Mouse (Mus musculus): ENCODE results near the gene Bag5. TPM values are rescaled to one million over a fixed set of nuclear protein-coding genes. Genes with fewer than 3 reads are reported as not detected.
A peak's percentile ranks its signal among the peaks of the same experiment; 100 is the strongest.
"Not testable (repeated sequence)": the region's sequence is repeated elsewhere in the genome, so short reads cannot be mapped to it uniquely, and the experiment has no call there.

The Bag5 gene
- polyA plus RNA-seq, 1 experiment: 20.6 TPM

DNA sequence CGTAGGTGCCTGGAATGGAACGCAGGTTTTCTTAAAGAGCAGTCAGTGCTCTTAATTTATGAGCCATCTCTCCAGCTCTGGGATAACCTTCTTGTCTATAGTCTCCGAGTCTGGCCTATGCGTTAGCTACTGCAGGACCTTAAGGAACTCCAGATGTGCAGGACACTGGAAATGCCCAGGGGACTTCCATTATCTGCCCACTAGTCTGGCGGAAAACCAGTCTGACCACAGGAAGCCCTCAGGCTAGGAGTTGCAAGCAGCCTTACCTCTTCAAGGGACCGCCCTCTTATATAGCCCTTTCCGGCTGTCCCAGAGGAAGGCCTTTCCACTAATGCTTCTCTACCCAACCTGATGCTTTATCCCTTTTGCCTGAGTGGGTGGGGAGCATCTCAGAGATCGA, 28.3 kb upstream of the Bag5 start:
- TF ChIP-seq MAX (IDR thresholded peaks at IDR 0.05) (no peak), FOSL1 (IDR thresholded peaks at IDR 0.05; ENCODE audit: insufficient read depth, low read length, poor library complexity, severe bottlenecking) (no peak), CEBPB (IDR thresholded peaks at IDR 0.05; ENCODE audit: low read depth) (no peak), MYOD1 (IDR thresholded peaks at IDR 0.05; ENCODE audit: control insufficient read depth, insufficient read length, low read depth) (no peak), MYOG (IDR thresholded peaks at IDR 0.05; ENCODE audit: control insufficient read depth, extremely low read depth, insufficient read length) (no peak), USF1 (IDR thresholded peaks at IDR 0.05; ENCODE audit: low read depth) (no peak), CTCF (IDR thresholded peaks at IDR 0.05; ENCODE audit: control insufficient read depth, insufficient read depth, insufficient read length) (no peak)
- H3K79me2 ChIP-seq (ENCODE audit: control insufficient read depth, insufficient read depth): no peaks in the 10 kb centered on the region
- no peaks in the 10 kb centered on the region for H3K79me3 ChIP-seq (ENCODE audit: low read depth)

DNA sequence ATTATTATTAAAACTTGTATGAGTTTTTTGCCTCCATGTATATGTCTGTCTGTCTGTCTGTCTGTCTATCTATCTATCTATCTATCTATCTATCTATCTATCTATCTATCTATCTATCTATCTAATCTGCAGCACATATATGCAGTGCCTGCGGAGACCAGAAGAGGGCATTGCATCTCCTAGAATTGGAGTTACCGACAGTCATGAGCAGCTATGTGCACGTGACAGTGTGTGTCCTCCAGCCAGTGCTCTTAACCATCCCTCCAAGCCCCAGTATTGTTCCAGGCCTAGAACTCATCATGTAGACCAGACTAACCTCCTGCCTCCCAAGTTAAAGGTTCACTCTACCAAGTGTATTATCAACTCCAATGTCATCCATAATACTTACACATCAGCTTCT, 25.7 kb upstream of the Bag5 start:
- Histone ChIP-seq H3K27me3 (ENCODE audit: control insufficient read depth, insufficient read depth, insufficient read length) (no peaks in the 10 kb centered on the region), H3ac (ENCODE audit: control insufficient read depth, insufficient read length, low read depth) (no peak overlapping the region), H3K36me3 (ENCODE audit: control insufficient read depth, insufficient read depth) (no peaks in the 10 kb centered on the region), H3K79me2 (ENCODE audit: control insufficient read depth, insufficient read depth) (no peaks in the 10 kb centered on the region), H3K79me3 (ENCODE audit: low read depth) (no peaks in the 10 kb centered on the region), H3K4me3 (ENCODE audit: insufficient read depth, poor library complexity, severe bottlenecking) (no peak overlapping the region)
- TF ChIP-seq CTCF (IDR thresholded peaks at IDR 0.05; ENCODE audit: control insufficient read depth, insufficient read depth, insufficient read length): peak; percentile 35
- TF ChIP-seq USF1 (IDR thresholded peaks at IDR 0.05; ENCODE audit: low read depth): peak; percentile 77
- TF ChIP-seq MYOD1 (IDR thresholded peaks at IDR 0.05; ENCODE audit: control insufficient read depth, insufficient read length, low read depth): no peak

More for the DNA sequence above, 28.3 kb upstream of the Bag5 start:
- no peak overlapping the region for H3ac ChIP-seq (ENCODE audit: control insufficient read depth, insufficient read length, low read depth)
- H3K27me3 ChIP-seq (ENCODE audit: control insufficient read depth, insufficient read depth, insufficient read length): no peaks in the 10 kb centered on the region
- no peak overlapping the region for H3K4me3 ChIP-seq (ENCODE audit: insufficient read depth, poor library complexity, severe bottlenecking)
- H3K36me3 ChIP-seq (ENCODE audit: control insufficient read depth, insufficient read depth): no peaks in the 10 kb centered on the region

DNA sequence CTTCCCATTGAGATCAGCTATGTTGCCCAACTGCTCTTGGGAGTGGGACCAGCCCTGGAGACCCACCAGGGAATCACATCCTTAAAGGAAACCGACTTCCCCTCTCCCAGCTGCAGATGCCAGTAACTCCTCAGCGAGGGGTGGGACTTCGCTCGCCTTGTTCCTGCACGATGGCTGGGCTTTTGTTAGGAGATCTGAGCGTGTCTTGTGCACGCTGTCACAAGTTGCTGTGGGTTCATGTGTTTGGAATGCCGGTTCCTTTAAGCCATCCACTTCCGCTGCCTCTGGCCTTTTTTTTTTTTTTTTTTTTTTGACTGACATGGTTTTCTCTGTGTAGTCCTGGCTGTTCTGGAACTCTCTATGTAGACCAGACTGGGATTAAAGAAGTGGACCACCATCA, 24.3 kb upstream of the Bag5 start:
- no peaks in the 10 kb centered on the region for H3K79me2 ChIP-seq (ENCODE audit: control insufficient read depth, insufficient read depth)
- H3K79me3 ChIP-seq (ENCODE audit: low read depth): no peaks in the 10 kb centered on the region
- no peak overlapping the region for H3ac ChIP-seq (ENCODE audit: control insufficient read depth, insufficient read length, low read depth)
- H3K27me3 ChIP-seq (ENCODE audit: control insufficient read depth, insufficient read depth, insufficient read length): no peaks in the 10 kb centered on the region
- TF ChIP-seq MYOD1 (IDR thresholded peaks at IDR 0.05; ENCODE audit: control insufficient read depth, insufficient read length, low read depth): no peak
- no peak for TF ChIP-seq USF1 (IDR thresholded peaks at IDR 0.05; ENCODE audit: low read depth)
- TF ChIP-seq MAX (IDR thresholded peaks at IDR 0.05): no peak
- no peak for TF ChIP-seq MYOG (IDR thresholded peaks at IDR 0.05; ENCODE audit: control insufficient read depth, extremely low read depth, insufficient read length)
- no peak for TF ChIP-seq CEBPB (IDR thresholded peaks at IDR 0.05; ENCODE audit: low read depth)
- TF ChIP-seq FOSL1 (IDR thresholded peaks at IDR 0.05; ENCODE audit: insufficient read depth, low read length, poor library complexity, severe bottlenecking): no peak
- TF ChIP-seq CTCF (IDR thresholded peaks at IDR 0.05; ENCODE audit: control insufficient read depth, insufficient read depth, insufficient read length): no peak
- no peak overlapping the region for H3K4me3 ChIP-seq (ENCODE audit: insufficient read depth, poor library complexity, severe bottlenecking)
- H3K36me3 ChIP-seq (ENCODE audit: control insufficient read depth, insufficient read depth): no peaks in the 10 kb centered on the region

DNA sequence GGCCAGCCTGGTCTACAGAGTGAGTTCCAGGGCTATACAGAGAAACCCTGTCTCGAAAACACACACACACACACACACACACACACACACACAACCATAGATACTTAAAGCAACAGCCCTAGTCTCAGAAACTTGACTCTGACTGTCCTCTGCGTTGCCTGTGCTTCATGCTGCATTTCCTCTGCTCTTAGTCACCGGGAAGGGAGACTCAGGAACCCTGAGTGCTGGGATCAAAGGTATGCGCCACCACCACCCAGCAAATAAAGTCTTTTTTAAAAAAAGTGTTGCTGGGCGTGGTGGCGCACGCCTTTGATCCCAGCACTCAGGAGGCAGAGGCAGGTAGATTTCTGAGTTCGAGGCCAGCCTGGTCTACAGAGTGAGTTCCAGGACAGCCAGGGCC, 23.6 kb upstream of the Bag5 start:
- not testable (repeated sequence) for H3K36me3 ChIP-seq (ENCODE audit: control insufficient read depth, insufficient read depth); H3ac ChIP-seq (ENCODE audit: control insufficient read depth, insufficient read length, low read depth); H3K79me3 ChIP-seq (ENCODE audit: low read depth); H3K79me2 ChIP-seq (ENCODE audit: control insufficient read depth, insufficient read depth); H3K27me3 ChIP-seq (ENCODE audit: control insufficient read depth, insufficient read depth, insufficient read length); H3K4me3 ChIP-seq (ENCODE audit: insufficient read depth, poor library complexity, severe bottlenecking)

DNA sequence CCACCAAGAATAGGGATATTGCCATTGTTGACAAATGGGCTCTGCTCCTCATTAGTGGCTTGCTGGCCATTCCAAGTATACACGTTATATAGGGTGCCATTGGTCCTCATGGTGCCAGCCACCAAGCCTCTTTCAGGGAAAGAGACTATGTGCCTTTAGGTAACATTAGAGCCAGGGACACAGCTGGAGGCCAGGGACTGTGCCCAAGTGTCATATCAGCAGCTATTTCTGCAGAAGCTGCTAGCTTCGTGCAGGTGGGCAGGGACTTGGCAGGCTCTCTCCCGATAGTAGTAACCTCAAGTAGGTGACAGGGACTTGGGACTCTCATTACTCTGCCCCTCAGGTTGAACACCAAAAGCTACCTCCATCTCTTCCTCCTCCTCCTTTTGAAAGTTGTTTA, 21.9 kb upstream of the Bag5 start:
- TF ChIP-seq MYOG (IDR thresholded peaks at IDR 0.05; ENCODE audit: control insufficient read depth, extremely low read depth, insufficient read length) (no peak), CTCF (IDR thresholded peaks at IDR 0.05; ENCODE audit: control insufficient read depth, insufficient read depth, insufficient read length) (no peak), CEBPB (IDR thresholded peaks at IDR 0.05; ENCODE audit: low read depth) (no peak), MYOD1 (IDR thresholded peaks at IDR 0.05; ENCODE audit: control insufficient read depth, insufficient read length, low read depth) (no peak), USF1 (IDR thresholded peaks at IDR 0.05; ENCODE audit: low read depth) (no peak), FOSL1 (IDR thresholded peaks at IDR 0.05; ENCODE audit: insufficient read depth, low read length, poor library complexity, severe bottlenecking) (no peak), MAX (IDR thresholded peaks at IDR 0.05) (no peak)
- H3K36me3 ChIP-seq (ENCODE audit: control insufficient read depth, insufficient read depth): no peaks in the 10 kb centered on the region

DNA sequence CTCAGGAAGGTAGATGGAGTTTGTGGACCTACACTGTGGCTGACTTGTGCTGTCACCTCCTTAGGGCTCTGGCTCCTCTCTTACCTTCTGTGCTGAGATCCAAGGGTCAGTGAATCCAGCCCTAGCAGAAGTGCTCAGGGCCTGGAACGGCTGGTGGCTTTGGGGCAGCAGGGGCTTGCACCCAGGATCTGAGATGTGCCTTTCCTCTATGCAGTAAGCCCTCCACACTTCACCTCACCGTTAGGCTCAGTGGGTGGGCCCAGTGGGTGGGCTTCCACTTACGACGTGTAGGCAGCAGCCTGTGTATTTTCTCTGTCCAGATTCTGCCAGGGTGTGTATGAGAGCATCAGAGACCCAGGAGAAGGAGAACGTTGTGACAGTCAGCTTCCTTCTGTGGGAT, 19.9 kb upstream of the Bag5 start:
- Histone ChIP-seq H3ac (ENCODE audit: control insufficient read depth, insufficient read length, low read depth) (no peak overlapping the region), H3K79me2 (ENCODE audit: control insufficient read depth, insufficient read depth) (no peaks in the 10 kb centered on the region), H3K79me3 (ENCODE audit: low read depth) (no peaks in the 10 kb centered on the region), H3K36me3 (ENCODE audit: control insufficient read depth, insufficient read depth) (no peaks in the 10 kb centered on the region), H3K4me3 (ENCODE audit: insufficient read depth, poor library complexity, severe bottlenecking) (no peak overlapping the region), H3K27me3 (ENCODE audit: control insufficient read depth, insufficient read depth, insufficient read length) (no peaks in the 10 kb centered on the region)
- no peak for TF ChIP-seq USF1 (IDR thresholded peaks at IDR 0.05; ENCODE audit: low read depth)
- TF ChIP-seq MYOG (IDR thresholded peaks at IDR 0.05; ENCODE audit: control insufficient read depth, extremely low read depth, insufficient read length): no peak
- TF ChIP-seq CTCF (IDR thresholded peaks at IDR 0.05; ENCODE audit: control insufficient read depth, insufficient read depth, insufficient read length): no peak
- no peak for TF ChIP-seq MAX (IDR thresholded peaks at IDR 0.05)

More for the DNA sequence above, 21.9 kb upstream of the Bag5 start:
- H3K79me2 ChIP-seq (ENCODE audit: control insufficient read depth, insufficient read depth): no peaks in the 10 kb centered on the region
- no peaks in the 10 kb centered on the region for H3K27me3 ChIP-seq (ENCODE audit: control insufficient read depth, insufficient read depth, insufficient read length)
- H3K79me3 ChIP-seq (ENCODE audit: low read depth): no peaks in the 10 kb centered on the region
- no peak overlapping the region for H3K4me3 ChIP-seq (ENCODE audit: insufficient read depth, poor library complexity, severe bottlenecking)
- H3ac ChIP-seq (ENCODE audit: control insufficient read depth, insufficient read length, low read depth): no peak overlapping the region

Data from C2C12 (cell line).